Mouse (Mus musculus): Measurements from ENCODE around the gene Kcnab1. TPM values are rescaled to one million over a fixed set of nuclear protein-coding genes. Genes with fewer than 3 reads are reported as not detected.

The Kcnab1 gene
- total RNA-seq (2012; rRNA removed): 0.29 and 0.38 TPM in 2 replicates
- total RNA-seq (2014; rRNA removed): 0.72 and 0.81 TPM in 2 replicates
- 0.45 and 0.76 TPM in 2 replicates for polyA plus RNA-seq (2012; ENCODE audit: insufficient read length, low read depth)

DNA sequence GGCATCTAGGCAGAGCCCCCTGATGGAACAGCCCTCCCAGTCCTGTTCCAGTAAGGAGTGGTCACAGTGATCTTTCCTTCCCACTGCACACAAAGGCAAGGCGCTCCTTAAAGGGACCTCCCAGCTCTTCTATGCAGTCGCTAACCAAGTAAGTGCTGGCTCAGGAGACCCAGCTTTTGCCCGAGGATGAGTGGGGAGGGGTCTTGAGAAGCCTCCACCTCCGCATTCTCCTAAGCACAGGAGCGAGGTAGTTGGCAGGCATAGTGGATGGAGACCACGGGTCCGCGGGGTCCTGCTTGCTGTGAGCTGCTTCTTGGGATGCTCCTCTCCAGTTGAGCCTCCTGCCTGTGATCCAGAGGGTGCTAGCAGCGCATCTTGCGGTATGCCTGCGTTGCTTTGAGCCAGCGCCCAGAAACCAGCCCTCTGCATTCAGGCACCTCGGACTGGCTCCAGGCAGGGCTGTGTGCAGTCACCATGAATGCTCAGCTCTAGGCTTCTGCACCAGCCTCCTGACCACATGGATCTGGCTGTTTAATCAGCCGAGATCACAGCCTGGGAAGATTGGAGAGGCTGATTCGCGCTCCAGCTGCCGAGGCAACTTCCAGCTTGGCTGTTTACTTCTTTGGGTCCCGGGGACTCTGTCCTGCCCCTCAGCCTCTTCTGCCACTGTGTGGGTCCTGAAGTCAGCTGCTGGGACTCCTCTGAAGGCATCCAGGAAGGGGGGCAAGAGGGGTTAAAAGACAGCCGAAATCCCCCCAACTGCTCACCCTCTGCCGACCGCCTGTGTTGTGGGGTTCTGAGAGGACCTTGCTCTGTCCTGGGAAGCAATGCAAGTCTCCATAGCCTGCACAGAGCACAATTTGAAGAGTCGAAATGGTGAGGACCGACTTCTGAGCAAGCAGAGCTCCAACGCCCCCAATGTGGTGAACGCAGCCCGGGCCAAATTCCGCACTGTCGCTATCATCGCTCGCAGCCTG is at the start of gene Kcnab1:
Gene Kcnab1, plus strand, starts transcription at position 440 of the 977 bp plus-strand sequence.
- Histone ChIP-seq H3K27ac (ENCODE audit: insufficient read depth, low read depth) (no peak within 1 kb of the TSS), H3K4me1 (ENCODE audit: control insufficient read depth in 1 of 2, insufficient read depth in 2 of 2) (no peaks in the 10 kb centered on the region), H3K4me3 (replicated peaks in 1 of 3; ENCODE audit: low read depth in 2 of 3, low read length in 2 of 3, poor library complexity in 1 of 3) (no peak within 1 kb of the TSS), H3K36me3 (replicated peaks in 1 of 2; ENCODE audit: control insufficient read depth in 1 of 2, insufficient read depth in 1 of 2, low read length in 1 of 2) (no peaks in the 10 kb centered on the region), H3K4me2 (ENCODE audit: insufficient read depth, low read depth, poor library complexity, severe bottlenecking) (no peak within 1 kb of the TSS), H3K27me3 (replicated peaks) (no peaks in the 10 kb centered on the region), H3K9me3 (replicated peaks; ENCODE audit: low read length) (no peaks in the 10 kb centered on the region), H3K9ac (ENCODE audit: insufficient read depth, low read depth) (no peak within 1 kb of the TSS), H3K79me2 (replicated peaks; ENCODE audit: control insufficient read depth, extremely low read depth, insufficient read depth, poor library complexity, severe bottlenecking) (no peaks in the 10 kb centered on the region)
- dilution Hi-C loops (cut with MboI; ENCODE audit: extremely low pct_ligation_motif_present, extremely low pct_unique_long_range_greater_than_20kb, low sequenced_read_pairs): no loop called here
- no peak for TF ChIP-seq SMC3 (IDR thresholded peaks at IDR 0.05; ENCODE audit: low read depth, low read length)
- in situ Hi-C loops (cut with MboI; ENCODE audit: low pct_ligation_motif_present, low pct_unique_long_range_greater_than_20kb, low sequenced_read_pairs): no loop called here
- no peak for DNase-seq (ENCODE audit: extremely low read depth)

DNA sequence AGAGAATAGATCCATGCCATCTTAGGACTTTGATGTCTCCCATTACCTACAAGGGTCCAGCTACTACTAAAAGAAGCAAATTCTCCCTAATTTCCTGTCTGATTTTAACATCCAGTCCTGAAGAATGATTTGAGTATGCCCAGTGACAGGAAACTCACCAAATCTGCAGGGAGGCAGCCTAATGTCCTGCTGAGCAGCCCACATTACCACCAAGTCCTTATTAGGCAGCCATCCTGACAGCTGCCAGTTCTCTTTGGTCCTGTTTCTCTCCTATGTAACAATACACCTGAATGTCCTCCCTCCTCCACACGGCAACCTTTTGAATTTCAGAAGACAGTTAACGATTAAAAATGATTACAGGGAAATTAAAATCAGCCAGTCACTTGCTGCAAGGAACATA is 20.9 kb upstream of the Kcnab1 start:
- no peak for DNase-seq (ENCODE audit: extremely low read depth)
- Histone ChIP-seq H3K27ac (ENCODE audit: insufficient read depth, low read depth) (no peak overlapping the region), H3K9ac (ENCODE audit: insufficient read depth, low read depth) (no peak overlapping the region), H3K9me3 (replicated peaks; ENCODE audit: low read length) (no peaks in the 10 kb centered on the region), H3K4me3 (replicated peaks in 1 of 3; ENCODE audit: low read depth in 2 of 3, low read length in 2 of 3, poor library complexity in 1 of 3) (no peak overlapping the region), H3K4me1 (ENCODE audit: control insufficient read depth in 1 of 2, insufficient read depth in 2 of 2) (peaks cover 0 to 4% of the 10 kb centered on the region in 2 experiments; a peak in 1 of 4 replicates), H3K36me3 (replicated peaks in 1 of 2; ENCODE audit: control insufficient read depth in 1 of 2, insufficient read depth in 1 of 2, low read length in 1 of 2) (no peaks in the 10 kb centered on the region), H3K4me2 (ENCODE audit: insufficient read depth, low read depth, poor library complexity, severe bottlenecking) (no peak overlapping the region), H3K79me2 (replicated peaks; ENCODE audit: control insufficient read depth, extremely low read depth, insufficient read depth, poor library complexity, severe bottlenecking) (no peaks in the 10 kb centered on the region), H3K27me3 (replicated peaks) (no peaks in the 10 kb centered on the region)
- no peak for TF ChIP-seq ZNF384 (IDR thresholded peaks at IDR 0.05; ENCODE audit: low read depth, low read length)
- no peak for TF ChIP-seq TCF12 (IDR thresholded peaks at IDR 0.05; ENCODE audit: low read depth, low read length)
- TF ChIP-seq PAX5 (IDR thresholded peaks at IDR 0.05; ENCODE audit: low read length): no peak
- TF ChIP-seq MYC (IDR thresholded peaks at IDR 0.05; ENCODE audit: low read depth, low read length): no peak
- no peak for TF ChIP-seq MEF2A (IDR thresholded peaks at IDR 0.05; ENCODE audit: borderline replicate concordance, low read depth, low read length)
- no peak for TF ChIP-seq USF1 (IDR thresholded peaks at IDR 0.05; ENCODE audit: low read depth, low read length)
- TF ChIP-seq ZMIZ1 (IDR thresholded peaks at IDR 0.05; ENCODE audit: low read depth, low read length): no peak
- no peak for TF ChIP-seq TBP (conservative IDR thresholded peaks at IDR 0.05; ENCODE audit: low read depth, low read length)
- TF ChIP-seq RAD21 (IDR thresholded peaks at IDR 0.05; ENCODE audit: low read depth, low read length): no peak
- TF ChIP-seq SIN3A (IDR thresholded peaks at IDR 0.05; ENCODE audit: low read length): no peak
- TF ChIP-seq JUN (IDR thresholded peaks at IDR 0.05; ENCODE audit: insufficient read depth, low read depth, low read length): no peak
- in situ Hi-C loops (cut with MboI; ENCODE audit: low pct_ligation_motif_present, low pct_unique_long_range_greater_than_20kb, low sequenced_read_pairs): no loop called here
- dilution Hi-C loops (cut with MboI; ENCODE audit: extremely low pct_ligation_motif_present, extremely low pct_unique_long_range_greater_than_20kb, low sequenced_read_pairs): no loop called here
